13 mouse cellular contexts compared by ENCODE assay signal in genomic region chr16:44679082-44679481, GRCm38 (mm10). TPM values are rescaled to one million over a fixed set of nuclear protein-coding genes. Genes with fewer than 3 reads are reported as not detected.
A peak's percentile ranks its signal among the peaks of the same experiment; 100 is the strongest.
DNase-seq lines count a peak whose midpoint lies in the region; ATAC-seq and TF ChIP-seq lines count a peak whose summit lies in the region.
"Had no signal": no experiment of that assay in that cellular context is flagged by ENCODE, and none has a peak within 500 bp of the region (broad histone marks: within the 10 kb centered on the region; RNA-seq: fewer than 3 reads in every experiment).

No protein-coding gene starts in this region.

- intact Hi-C loops in heart, adult 2 months (cut with DNase I) = loop anchor here (10.0 kb wide), 1 partner anchor 1126 kb away; no protein-coding TSS in a partner anchor
- intact Hi-C loops in left cerebral cortex, postnatal 10 days (cut with DNase I) = no loop called here

- peaks cover 7% of the 10 kb centered on the region; the same call in 1 of the 2 replicates for H3K9me3 ChIP-seq in neural tube, embryonic 11.5 days (ENCODE audit: control insufficient read depth, low read length)
- peaks cover 12% of the 10 kb centered on the region for H3K9me3 ChIP-seq in hindbrain, embryonic 12.5 days (replicated peaks)
- peaks cover 14% of the 10 kb centered on the region for H3K9me3 ChIP-seq in midbrain, embryonic 10.5 days (replicated peaks)

- no peak overlapping the region for H3K9ac ChIP-seq in neural tube, embryonic 11.5 days (ENCODE audit: low read length)
- H3K9ac ChIP-seq in hindbrain, embryonic 12.5 days = no peak overlapping the region
- no peak overlapping the region for H3K9ac ChIP-seq in heart, adult 2 months (ENCODE audit: low read depth, low read length)

- no peak for TF ChIP-seq CTCF in heart, adult 2 months (IDR thresholded peaks at IDR 0.05)

- no peaks in the 10 kb centered on the region for H3K79me2 ChIP-seq in heart, adult 2 months (replicated peaks; ENCODE audit: control insufficient read depth, insufficient read depth, low read length)

- ATAC-seq in neural tube, embryonic 11.5 days (ENCODE audit: insufficient read depth, low FRiP score, low TSS enrichment) = peak; percentile 92
- ATAC-seq in hindbrain, embryonic 12.5 days (ENCODE audit: low FRiP score) = peak; percentile 88
- ATAC-seq: CD4-positive, CD25-positive, alpha-beta regulatory T cell, adult 4 months; Patski had no signal

- WGBS in neural tube, embryonic 11.5 days = 20% methylated on average over 8 of the region's 8 CpGs
- 28% methylated on average over 8 of the region's 8 CpGs for WGBS in hindbrain, embryonic 12.5 days
- WGBS in midbrain, embryonic 10.5 days = 54% methylated on average over 8 of the region's 8 CpGs
- 91% methylated on average over 8 of the region's 8 CpGs for WGBS in heart, adult 2 months

- H3K36me3 ChIP-seq in neural tube, embryonic 11.5 days (ENCODE audit: control insufficient read depth, insufficient read depth, low read length) = no peaks in the 10 kb centered on the region
- no peaks in the 10 kb centered on the region for H3K36me3 ChIP-seq in hindbrain, embryonic 12.5 days
- H3K36me3 ChIP-seq in midbrain, embryonic 10.5 days = peaks cover 6% of the 10 kb centered on the region
- peaks cover 4% of the 10 kb centered on the region; the same call in 1 of the 2 replicates for H3K36me3 ChIP-seq in heart, adult 2 months (ENCODE audit: control insufficient read depth, insufficient read depth, low read length)

- H3K27ac ChIP-seq in neural tube, embryonic 11.5 days (ENCODE audit: low read depth, low read length) = peak overlapping the region; percentile 94
- peak overlapping the region; percentile 78 for H3K27ac ChIP-seq in hindbrain, embryonic 12.5 days
- H3K27ac ChIP-seq in midbrain, embryonic 10.5 days (replicated peaks) = peak overlapping the region; percentile 74
- no peak overlapping the region for H3K27ac ChIP-seq in heart, adult 2 months

- no peak for TF ChIP-seq POLR2A in heart, adult 2 months (IDR thresholded peaks at IDR 0.05; ENCODE audit: insufficient read depth, low read depth, low read length)

- peaks cover 14% of the 10 kb centered on the region for H3K4me1 ChIP-seq in neural tube, embryonic 11.5 days (ENCODE audit: control insufficient read depth, insufficient read depth, low read length)
- H3K4me1 ChIP-seq in hindbrain, embryonic 12.5 days = peaks cover 30% of the 10 kb centered on the region
- peaks cover 46% of the 10 kb centered on the region for H3K4me1 ChIP-seq in midbrain, embryonic 10.5 days
- peaks cover 1% of the 10 kb centered on the region for H3K4me1 ChIP-seq in heart, adult 2 months (ENCODE audit: control insufficient read depth, insufficient read depth, low read length)

- no peaks in the 10 kb centered on the region for H3K27me3 ChIP-seq in neural tube, embryonic 11.5 days (ENCODE audit: control insufficient read depth, insufficient read depth, low read length)
- H3K27me3 ChIP-seq in hindbrain, embryonic 12.5 days = no peaks in the 10 kb centered on the region
- H3K27me3 ChIP-seq in midbrain, embryonic 10.5 days (ENCODE audit: low read depth, poor library complexity, severe bottlenecking) = peaks cover 7% of the 10 kb centered on the region
- no peaks in the 10 kb centered on the region for H3K27me3 ChIP-seq in heart, adult 2 months (ENCODE audit: control insufficient read depth, insufficient read depth, low read length)
- H3K27me3 ChIP-seq: Patski had no signal

- H3K4me3 ChIP-seq in neural tube, embryonic 11.5 days (ENCODE audit: low read depth, low read length) = no peak overlapping the region
- H3K4me3 ChIP-seq in hindbrain, embryonic 12.5 days = no peak overlapping the region
- H3K4me3 ChIP-seq in midbrain, embryonic 10.5 days = no peak overlapping the region; the same call in 1 of the 2 replicates
- no peak overlapping the region for H3K4me3 ChIP-seq in heart, adult 2 months
- H3K4me3 ChIP-seq: megakaryocyte, embryonic 14.5 days had no signal

- TF ChIP-seq EP300 in heart, adult 2 months (IDR thresholded peaks at IDR 0.05; ENCODE audit: insufficient read depth, low read depth, low read length) = no peak

- DNase-seq in neural tube, embryonic 11.5 days (ENCODE audit: low spot score) = no peak
- no peak for DNase-seq in neural tube, embryonic 10.5 days (ENCODE audit: extremely low spot score, low spot score)
- DNase-seq in midbrain, embryonic 10.5 days (ENCODE audit: low spot score) = no peak
- no peak for DNase-seq in lung, adult 18-20 months
- DNase-seq in layer of hippocampus, adult 9-10 months (ENCODE audit: low spot score) = no peak
- DNase-seq in heart, adult 2 months = no peak
- no peak for DNase-seq in left cerebral cortex, postnatal 10 days (ENCODE audit: extremely low spot score in 1 of 2, low spot score in 2 of 2)
- DNase-seq: adrenal gland, adult 8-10 months; kidney, adult 11 months had no signal

- peak overlapping the region; percentile 23 for H3K4me2 ChIP-seq in neural tube, embryonic 11.5 days (ENCODE audit: low read depth)
- peak overlapping the region; percentile 41 for H3K4me2 ChIP-seq in hindbrain, embryonic 12.5 days (replicated peaks)

RNA-seq across cellular contexts. Expression of gene Nepro, which starts 45.0 kb away (rescaled TPM):
- 11.9 and 12.3 TPM in 2 replicates for polyA plus RNA-seq in neural tube, embryonic 11.5 days (2014; fragmentation: Nextera tagmentation; extraction: Ambion mirVana)
- 9.4 and 9.9 TPM in 2 replicates for polyA plus RNA-seq in hindbrain, embryonic 12.5 days (2016; fragmentation: Nextera tagmentation; extraction: Ambion mirVana)
- 11.3 and 14.0 TPM in 2 replicates for polyA plus RNA-seq in midbrain, embryonic 10.5 days (2016; fragmentation: Nextera tagmentation; extraction: Ambion mirVana)
- 1 to 10 TPM; 4.0 to 4.9 TPM for total RNA-seq in heart, adult 2 months (2021)
- polyA plus RNA-seq in heart, adult 2 months (2012; rRNA removed) = 1.3 and 2.9 TPM in 2 replicates
- 1 to 10 TPM; 4.4 to 5.7 TPM for total RNA-seq in left cerebral cortex, postnatal 10 days (2021)
